Mouse (Mus musculus): Measurements from ENCODE around the gene Pcsk6. TPM values are rescaled to one million over a fixed set of nuclear protein-coding genes. Genes with fewer than 3 reads are reported as not detected.

Gene Pcsk6
- polyA plus RNA-seq, 1 experiment from 2014 or later = 7.0 TPM

DNA sequence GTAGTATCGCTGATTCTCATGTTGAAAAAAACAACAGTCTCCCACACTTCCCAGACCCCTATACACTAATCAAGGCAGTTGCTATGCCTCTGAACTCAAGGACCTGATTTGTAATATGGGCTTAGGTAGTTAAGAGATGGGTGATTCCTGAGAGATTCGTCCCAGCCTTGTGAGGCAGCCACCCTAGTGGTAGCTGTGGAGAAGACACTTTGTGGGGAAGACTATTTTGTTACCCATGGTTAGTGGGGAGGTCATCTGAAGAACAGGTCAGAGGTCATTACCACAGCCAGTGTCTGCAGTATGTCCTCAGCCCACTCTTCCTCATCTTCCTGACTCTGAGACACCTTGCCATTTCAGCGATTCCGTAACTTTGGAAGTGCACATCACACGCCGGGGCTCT lies 24.3 kb downstream of the Pcsk6 start:
- Histone ChIP-seq H3K9ac (ENCODE audit: low read length) (no peak overlapping the region), H3K4me3 (ENCODE audit: low read depth, low read length) (no peak overlapping the region), H3K27ac (replicated peaks) (no peak overlapping the region), H3K27me3 (ENCODE audit: control insufficient read depth, insufficient read depth, low read length) (no peaks in the 10 kb centered on the region), H3K9me3 (ENCODE audit: control insufficient read depth, low read length) (no peaks in the 10 kb centered on the region), H3K4me2 (replicated peaks; ENCODE audit: low read depth) (no peak overlapping the region), H3K4me1 (replicated peaks; ENCODE audit: control insufficient read depth, insufficient read depth) (0 out of 2 replicates have a peak, but pooled peaks cover 4% of the 10 kb centered on the region), H3K36me3 (ENCODE audit: control insufficient read depth, insufficient read depth, low read length) (no peaks in the 10 kb centered on the region)
- DNase-seq (ENCODE audit: low spot score) = no peak
- TF ChIP-seq EP300 (optimal IDR thresholded peaks at IDR 0.05) (no peak), CTCF (IDR thresholded peaks at IDR 0.05; ENCODE audit: low read depth) (peak; percentile 46)
- ATAC-seq (ENCODE audit: low FRiP score, low TSS enrichment) = no peak
- WGBS = 95% methylated on average over 6 of the region's 6 CpGs

DNA sequence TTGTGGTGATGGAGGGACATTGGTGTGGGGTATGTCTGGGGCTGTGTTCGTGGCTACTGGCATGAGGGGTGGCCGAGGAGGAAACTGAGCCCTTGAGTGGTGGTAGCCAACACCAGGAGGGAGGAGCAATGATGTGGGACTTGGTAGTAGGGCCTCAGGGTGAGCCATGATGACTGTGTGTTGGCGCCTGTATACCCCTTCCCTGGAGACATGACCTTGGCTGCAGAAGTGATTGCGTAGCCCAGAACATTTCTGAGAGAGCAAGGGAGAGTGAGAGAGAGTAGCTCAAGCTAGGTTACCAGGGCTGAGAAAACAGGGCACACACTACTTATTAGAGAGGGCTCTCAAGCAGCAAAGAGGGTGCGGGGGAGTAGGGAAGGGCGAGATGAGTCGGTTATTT lies 30.3 kb downstream of the Pcsk6 start:
- WGBS = 88% methylated on average over 7 of the region's 7 CpGs
- no peaks in the 10 kb centered on the region for H3K4me1 ChIP-seq (replicated peaks; ENCODE audit: control insufficient read depth, insufficient read depth)
- TF ChIP-seq CTCF (IDR thresholded peaks at IDR 0.05; ENCODE audit: low read depth) = no peak
- TF ChIP-seq EP300 (optimal IDR thresholded peaks at IDR 0.05) = no peak
- H3K36me3 ChIP-seq (ENCODE audit: control insufficient read depth, insufficient read depth, low read length) = no peaks in the 10 kb centered on the region
- H3K9me3 ChIP-seq (ENCODE audit: control insufficient read depth, low read length) = no peaks in the 10 kb centered on the region
- no peak overlapping the region for H3K4me3 ChIP-seq (ENCODE audit: low read depth, low read length)
- no peak overlapping the region for H3K4me2 ChIP-seq (replicated peaks; ENCODE audit: low read depth)
- no peak for ATAC-seq (ENCODE audit: low FRiP score, low TSS enrichment)
- no peak overlapping the region for H3K9ac ChIP-seq (ENCODE audit: low read length)
- no peak overlapping the region for H3K27ac ChIP-seq (replicated peaks)
- H3K27me3 ChIP-seq (ENCODE audit: control insufficient read depth, insufficient read depth, low read length) = no peaks in the 10 kb centered on the region
- no peak for DNase-seq (ENCODE audit: low spot score)

DNA sequence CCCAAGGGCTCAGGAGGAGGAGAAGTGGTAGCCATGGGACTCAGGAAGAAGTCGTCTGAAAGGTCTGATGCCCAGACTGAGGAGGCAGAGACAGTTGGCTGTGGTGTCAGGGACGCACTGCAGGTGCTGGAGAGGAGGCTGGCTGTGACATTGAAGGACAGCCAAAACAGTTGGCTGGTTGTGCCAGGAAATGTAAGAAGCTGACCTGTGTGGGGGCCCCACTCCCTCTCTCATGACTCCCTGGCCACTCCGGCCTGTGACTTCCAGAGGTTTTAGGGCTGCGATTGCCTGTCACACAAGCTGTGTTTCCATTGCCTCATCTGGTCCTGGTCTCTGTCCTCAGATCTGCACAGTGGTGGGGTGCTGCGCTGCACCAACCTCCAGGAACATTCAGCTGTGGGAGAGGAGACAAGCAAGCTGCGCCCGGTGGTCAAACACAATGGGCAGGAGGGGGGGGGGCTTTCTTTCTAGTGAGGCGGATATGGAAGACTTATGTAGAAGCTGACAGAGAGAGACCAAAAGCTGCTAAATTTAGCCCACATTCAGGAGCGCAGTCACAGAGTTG lies 30.8 kb downstream of the Pcsk6 start:
- H3K4me1 ChIP-seq (replicated peaks; ENCODE audit: control insufficient read depth, insufficient read depth) = no peaks in the 10 kb centered on the region
- no peak for DNase-seq (ENCODE audit: low spot score)
- no peak overlapping the region for H3K9ac ChIP-seq (ENCODE audit: low read length)
- H3K27ac ChIP-seq (replicated peaks) = no peak overlapping the region
- no peaks in the 10 kb centered on the region for H3K27me3 ChIP-seq (ENCODE audit: control insufficient read depth, insufficient read depth, low read length)
- H3K36me3 ChIP-seq (ENCODE audit: control insufficient read depth, insufficient read depth, low read length) = no peaks in the 10 kb centered on the region
- no peak for TF ChIP-seq CTCF (IDR thresholded peaks at IDR 0.05; ENCODE audit: low read depth)
- TF ChIP-seq EP300 (optimal IDR thresholded peaks at IDR 0.05) = no peak
- ATAC-seq (ENCODE audit: low FRiP score, low TSS enrichment) = no peak
- 64% methylated on average over 9 of the region's 9 CpGs for WGBS
- no peak overlapping the region for H3K4me3 ChIP-seq (ENCODE audit: low read depth, low read length)
- H3K9me3 ChIP-seq (ENCODE audit: control insufficient read depth, low read length) = no peaks in the 10 kb centered on the region
- no peak overlapping the region for H3K4me2 ChIP-seq (replicated peaks; ENCODE audit: low read depth)

DNA sequence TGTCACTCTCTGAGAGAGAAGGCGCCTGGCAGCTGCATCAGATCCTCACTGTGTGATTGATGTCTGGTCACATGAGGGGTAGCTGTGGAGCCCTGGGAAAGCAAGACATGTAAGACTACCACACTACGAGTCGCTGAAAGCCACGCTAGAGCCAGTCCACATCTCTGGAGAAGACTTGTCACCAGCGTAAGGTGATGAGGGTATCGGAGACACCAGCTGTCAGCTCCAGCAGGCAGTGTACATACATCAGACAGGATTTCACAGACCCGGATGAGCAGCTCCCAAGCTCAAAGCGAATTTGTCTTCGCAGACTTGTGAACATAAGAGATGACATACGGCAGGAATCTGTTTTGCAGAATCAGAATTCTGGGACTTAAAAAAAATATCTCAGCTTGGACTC lies 32.0 kb downstream of the Pcsk6 start:
- DNase-seq (ENCODE audit: low spot score) = no peak
- WGBS = 89% methylated on average over 10 of the region's 10 CpGs

DNA sequence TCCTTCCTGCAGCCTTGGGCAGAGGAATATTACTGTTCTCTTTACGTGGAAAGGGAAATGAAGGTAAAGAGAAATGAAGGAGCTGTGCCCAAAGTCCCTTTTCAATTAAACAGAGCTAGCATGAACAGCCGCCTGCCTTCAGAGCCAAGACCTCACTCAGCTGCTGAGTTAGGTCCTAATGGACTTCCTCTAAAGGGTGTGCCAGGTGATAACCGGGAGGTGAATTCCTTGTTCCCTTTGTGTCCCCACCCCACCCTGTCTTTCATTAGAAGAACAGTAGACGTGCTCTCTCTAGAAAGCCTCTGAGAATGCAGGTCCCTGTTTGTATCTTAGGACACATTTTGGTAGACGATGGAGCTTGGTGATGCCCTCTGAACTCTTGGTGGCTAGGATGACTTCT lies 33.7 kb downstream of the Pcsk6 start:
- Histone ChIP-seq H3K27me3 (ENCODE audit: control insufficient read depth, insufficient read depth, low read length) (no peaks in the 10 kb centered on the region), H3K4me2 (replicated peaks; ENCODE audit: low read depth) (no peak overlapping the region), H3K9me3 (ENCODE audit: control insufficient read depth, low read length) (no peaks in the 10 kb centered on the region), H3K9ac (ENCODE audit: low read length) (no peak overlapping the region), H3K4me3 (ENCODE audit: low read depth, low read length) (no peak overlapping the region), H3K36me3 (ENCODE audit: control insufficient read depth, insufficient read depth, low read length) (no peaks in the 10 kb centered on the region), H3K4me1 (replicated peaks; ENCODE audit: control insufficient read depth, insufficient read depth) (no peaks in the 10 kb centered on the region), H3K27ac (replicated peaks) (no peak overlapping the region)
- ATAC-seq (ENCODE audit: low FRiP score, low TSS enrichment) = peak; percentile 63
- TF ChIP-seq CTCF (IDR thresholded peaks at IDR 0.05; ENCODE audit: low read depth) (no peak), EP300 (optimal IDR thresholded peaks at IDR 0.05) (no peak)
- WGBS = 50% methylated on average over 5 of the region's 5 CpGs
- peak; percentile 26 for DNase-seq (ENCODE audit: low spot score)

More for the DNA sequence above, 32.0 kb downstream of the Pcsk6 start:
- no peaks in the 10 kb centered on the region for H3K4me1 ChIP-seq (replicated peaks; ENCODE audit: control insufficient read depth, insufficient read depth)
- no peak overlapping the region for H3K27ac ChIP-seq (replicated peaks)
- no peak overlapping the region for H3K9ac ChIP-seq (ENCODE audit: low read length)
- no peaks in the 10 kb centered on the region for H3K9me3 ChIP-seq (ENCODE audit: control insufficient read depth, low read length)
- TF ChIP-seq EP300 (optimal IDR thresholded peaks at IDR 0.05) (no peak), CTCF (IDR thresholded peaks at IDR 0.05; ENCODE audit: low read depth) (no peak)
- no peaks in the 10 kb centered on the region for H3K36me3 ChIP-seq (ENCODE audit: control insufficient read depth, insufficient read depth, low read length)
- H3K27me3 ChIP-seq (ENCODE audit: control insufficient read depth, insufficient read depth, low read length) = no peaks in the 10 kb centered on the region
- no peak for ATAC-seq (ENCODE audit: low FRiP score, low TSS enrichment)
- no peak overlapping the region for H3K4me2 ChIP-seq (replicated peaks; ENCODE audit: low read depth)
- no peak overlapping the region for H3K4me3 ChIP-seq (ENCODE audit: low read depth, low read length)

DNA sequence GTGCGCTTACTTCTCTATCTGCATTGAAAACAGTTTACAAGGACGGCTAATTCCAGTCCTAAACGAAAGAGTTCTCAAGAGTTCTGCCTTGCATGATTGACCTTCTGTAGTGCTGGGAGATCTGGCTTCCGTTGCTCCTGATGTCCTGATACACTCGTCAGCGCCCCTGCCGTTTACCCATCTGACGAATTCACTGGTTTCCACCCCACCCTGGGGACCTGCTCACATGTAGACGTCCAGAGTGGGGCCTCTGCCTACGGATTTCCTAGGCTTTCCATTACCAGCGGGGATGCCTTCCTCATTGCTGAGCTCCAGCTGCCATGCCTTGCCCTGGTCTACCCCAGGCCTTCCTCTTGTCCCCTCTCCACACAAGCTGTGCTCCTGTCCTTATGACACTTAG lies 39.7 kb downstream of the Pcsk6 start:
- H3K4me3 ChIP-seq (ENCODE audit: low read depth, low read length) = no peak overlapping the region
- 0 out of 2 replicates have a peak, but pooled peaks cover 3% of the 10 kb centered on the region for H3K4me1 ChIP-seq (replicated peaks; ENCODE audit: control insufficient read depth, insufficient read depth)
- H3K4me2 ChIP-seq (replicated peaks; ENCODE audit: low read depth) = no peak overlapping the region
- H3K27me3 ChIP-seq (ENCODE audit: control insufficient read depth, insufficient read depth, low read length) = no peaks in the 10 kb centered on the region
- ATAC-seq (ENCODE audit: low FRiP score, low TSS enrichment) (no peak), DNase-seq (ENCODE audit: low spot score) (no peak)
- no peak overlapping the region for H3K27ac ChIP-seq (replicated peaks)
- H3K9ac ChIP-seq (ENCODE audit: low read length) = no peak overlapping the region
- H3K9me3 ChIP-seq (ENCODE audit: control insufficient read depth, low read length) = no peaks in the 10 kb centered on the region
- WGBS = 76% methylated on average over 11 of the region's 11 CpGs
- TF ChIP-seq CTCF (IDR thresholded peaks at IDR 0.05; ENCODE audit: low read depth) = no peak
- TF ChIP-seq EP300 (optimal IDR thresholded peaks at IDR 0.05) = no peak
- no peaks in the 10 kb centered on the region for H3K36me3 ChIP-seq (ENCODE audit: control insufficient read depth, insufficient read depth, low read length)
